ENCODE assay signal across 13 mouse cellular contexts in the genomic region with DNA sequence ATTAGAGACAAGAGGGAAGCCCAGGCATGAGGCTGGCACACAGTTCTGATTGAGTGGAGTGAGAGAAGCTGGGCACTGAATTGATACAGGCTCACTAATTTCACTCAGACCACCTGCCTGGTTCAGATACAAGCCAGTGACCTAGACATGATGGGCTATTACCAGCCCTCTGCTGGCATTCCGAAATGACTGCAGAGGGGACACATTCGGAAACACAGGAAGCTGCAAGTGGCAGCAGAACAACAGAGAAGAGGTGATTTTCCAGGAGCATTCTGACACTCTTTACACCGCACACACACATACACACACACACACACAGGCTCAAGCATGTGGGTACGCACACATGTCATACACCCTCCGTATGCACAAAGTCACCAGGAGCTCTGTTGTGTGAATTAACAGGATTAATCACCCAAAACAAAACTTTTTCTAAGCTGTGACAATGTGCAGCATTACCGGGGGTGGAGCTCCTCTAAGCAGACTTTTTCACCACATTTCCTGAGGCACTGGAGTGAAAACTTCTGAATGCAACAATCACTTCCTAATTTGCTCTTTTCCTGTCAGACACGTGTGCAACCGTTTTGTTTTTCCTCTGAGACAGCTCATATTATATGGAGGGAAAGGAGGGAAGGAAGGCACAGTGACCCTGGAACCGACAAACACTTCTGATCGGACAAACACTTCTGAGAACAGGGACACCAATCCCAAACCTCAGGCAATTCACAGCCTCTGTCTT.
DNase-seq lines count a peak whose midpoint lies in the region; ATAC-seq and TF ChIP-seq lines count a peak whose summit lies in the region.
"Had no signal": no experiment of that assay in that cellular context is flagged by ENCODE, and none has a peak within 500 bp of the region (broad histone marks: within the 10 kb centered on the region; RNA-seq: fewer than 3 reads in every experiment).

No protein-coding gene starts in this region.

- H3K27ac ChIP-seq in forebrain, embryonic 14.5 days (ENCODE audit: low read depth, low read length), result no peak overlapping the region
- H3K27ac ChIP-seq in forebrain, embryonic 10.5 days, result no peak overlapping the region
- no peak overlapping the region for H3K27ac ChIP-seq in kidney, postnatal 0 days
- H3K27ac ChIP-seq in kidney, adult 2 months (ENCODE audit: insufficient read depth, low read depth, low read length), result no peak overlapping the region
- H3K27ac ChIP-seq: embryonic facial prominence, embryonic 15.5 days; neural tube, embryonic 15.5 days had no signal

- H3K9me3 ChIP-seq in forebrain, embryonic 14.5 days (replicated peaks; ENCODE audit: control insufficient read depth, low read length), result no peaks in the 10 kb centered on the region
- 0 out of 2 replicates have a peak, but pooled peaks cover 5% of the 10 kb centered on the region for H3K9me3 ChIP-seq in forebrain, embryonic 10.5 days
- H3K9me3 ChIP-seq in kidney, postnatal 0 days (replicated peaks; ENCODE audit: low read length), result no peaks in the 10 kb centered on the region
- H3K9me3 ChIP-seq: embryonic facial prominence, embryonic 15.5 days; neural tube, embryonic 15.5 days had no signal

- peak; percentile 14 for DNase-seq in forebrain, embryonic 14.5 days (ENCODE audit: low spot score)
- DNase-seq in forebrain, embryonic 10.5 days (ENCODE audit: extremely low spot score, low spot score), result no peak
- DNase-seq in kidney, postnatal 0 days (ENCODE audit: low spot score), result peak; percentile 36
- no peak for DNase-seq in kidney, adult 2 months
- peak; percentile 42 for DNase-seq in A20 (ENCODE audit: low read depth, low spot score)
- DNase-seq in testis, postnatal 10 days (ENCODE audit: low spot score), result no peak
- DNase-seq: cerebellum, postnatal 25 days; right cerebral cortex, postnatal 4 days had no signal

- no peaks in the 10 kb centered on the region for H3K36me3 ChIP-seq in forebrain, embryonic 14.5 days (ENCODE audit: control insufficient read depth, insufficient read depth, low read length)
- H3K36me3 ChIP-seq in forebrain, embryonic 10.5 days (replicated peaks), result no peaks in the 10 kb centered on the region
- H3K36me3 ChIP-seq in kidney, postnatal 0 days (ENCODE audit: insufficient read depth, low read length), result no peaks in the 10 kb centered on the region
- no peaks in the 10 kb centered on the region for H3K36me3 ChIP-seq in kidney, adult 2 months (ENCODE audit: control insufficient read depth, insufficient read depth, low read length)
- H3K36me3 ChIP-seq: embryonic facial prominence, embryonic 15.5 days; neural tube, embryonic 15.5 days had no signal

- H3K27me3 ChIP-seq in forebrain, embryonic 14.5 days (replicated peaks; ENCODE audit: control insufficient read depth, insufficient read depth, low read length), result no peaks in the 10 kb centered on the region
- H3K27me3 ChIP-seq in forebrain, embryonic 10.5 days (ENCODE audit: poor library complexity, severe bottlenecking), result 0 out of 2 replicates have a peak, but pooled peaks cover 5% of the 10 kb centered on the region
- H3K27me3 ChIP-seq in kidney, postnatal 0 days (ENCODE audit: insufficient read depth, low read length), result no peaks in the 10 kb centered on the region
- no peaks in the 10 kb centered on the region for H3K27me3 ChIP-seq in kidney, adult 2 months (replicated peaks; ENCODE audit: control insufficient read depth, insufficient read depth, low read length)
- H3K27me3 ChIP-seq: embryonic facial prominence, embryonic 15.5 days; neural tube, embryonic 15.5 days had no signal

- ATAC-seq in forebrain, embryonic 14.5 days, result no peak
- no peak for ATAC-seq in kidney, postnatal 0 days (replicated peaks; ENCODE audit: low FRiP score, low read depth)
- ATAC-seq in megakaryocyte progenitor cell, adult 5-6 weeks (replicated peaks; ENCODE audit: poor library complexity), result peak; percentile 56
- no peak for ATAC-seq in erythroid progenitor cell, adult 5-6 weeks (replicated peaks; ENCODE audit: low FRiP score, poor library complexity, severe bottlenecking)

- 31% methylated on average over 10 of the region's 10 CpGs for WGBS in forebrain, embryonic 14.5 days
- WGBS in forebrain, embryonic 10.5 days, result 56% methylated on average over 10 of the region's 10 CpGs
- 22% methylated on average over 10 of the region's 10 CpGs for whole genome bisulfite sequencing in kidney, postnatal 0 days
- WGBS in kidney, adult 2 months, result 19% methylated on average over 10 of the region's 10 CpGs

- no peak overlapping the region for H3K4me3 ChIP-seq in forebrain, embryonic 14.5 days (ENCODE audit: low read depth, low read length)
- H3K4me3 ChIP-seq in forebrain, embryonic 10.5 days, result no peak overlapping the region
- no peak overlapping the region for H3K4me3 ChIP-seq in kidney, postnatal 0 days (replicated peaks; ENCODE audit: low read depth, low read length)
- no peak overlapping the region for H3K4me3 ChIP-seq in kidney, adult 2 months (ENCODE audit: insufficient read depth, low read depth, low read length)
- H3K4me3 ChIP-seq: embryonic facial prominence, embryonic 15.5 days; neural tube, embryonic 15.5 days had no signal

- no peak for TF ChIP-seq POLR2A in kidney, adult 2 months (IDR thresholded peaks at IDR 0.05; ENCODE audit: low read depth, low read length)

- no peaks in the 10 kb centered on the region for H3K4me1 ChIP-seq in forebrain, embryonic 14.5 days (ENCODE audit: control insufficient read depth, insufficient read depth, low read length)
- H3K4me1 ChIP-seq in forebrain, embryonic 10.5 days, result peaks cover 8% of the 10 kb centered on the region
- peaks cover 8% of the 10 kb centered on the region for H3K4me1 ChIP-seq in kidney, postnatal 0 days (replicated peaks; ENCODE audit: insufficient read depth, low read length)
- no peaks in the 10 kb centered on the region for H3K4me1 ChIP-seq in kidney, adult 2 months (ENCODE audit: control insufficient read depth, insufficient read depth, low read length)

- H3K4me2 ChIP-seq in forebrain, embryonic 14.5 days (ENCODE audit: low read length), result no peak overlapping the region
- 0 out of 2 replicates have a peak overlapping the region, but pooled peaks have one; percentile 21 for H3K4me2 ChIP-seq in kidney, postnatal 0 days (ENCODE audit: low read length)
- H3K4me2 ChIP-seq: embryonic facial prominence, embryonic 15.5 days; midbrain, embryonic 11.5 days; neural tube, embryonic 15.5 days had no signal

- TF ChIP-seq CTCF in kidney, postnatal 0 days (IDR thresholded peaks at IDR 0.05; ENCODE audit: low read depth), result peak; percentile 34; the same call in 1 of the 2 replicates
- TF ChIP-seq CTCF in kidney, adult 2 months (conservative IDR thresholded peaks at IDR 0.05; ENCODE audit: insufficient read depth, insufficient read length, low read depth, low read length), result no peak

- H3K9ac ChIP-seq in forebrain, embryonic 14.5 days (ENCODE audit: low read length), result no peak overlapping the region
- H3K9ac ChIP-seq in kidney, postnatal 0 days (ENCODE audit: low read depth, low read length), result no peak overlapping the region
- H3K9ac ChIP-seq: embryonic facial prominence, embryonic 15.5 days; neural tube, embryonic 15.5 days had no signal

Comparison
In these comparisons a context has a peak if more than half of its experiments do, and no peak if none do; other contexts are left out.
1. DNase-seq: peak in forebrain, embryonic 14.5 days (single experiment), kidney, postnatal 0 days (single experiment) and A20 (single experiment); none in forebrain, embryonic 10.5 days (single experiment), kidney, adult 2 months (single experiment) and testis, postnatal 10 days (single experiment).